Mouse (Mus musculus): Measurements from ENCODE around the gene Ppp6r2.

DNA sequence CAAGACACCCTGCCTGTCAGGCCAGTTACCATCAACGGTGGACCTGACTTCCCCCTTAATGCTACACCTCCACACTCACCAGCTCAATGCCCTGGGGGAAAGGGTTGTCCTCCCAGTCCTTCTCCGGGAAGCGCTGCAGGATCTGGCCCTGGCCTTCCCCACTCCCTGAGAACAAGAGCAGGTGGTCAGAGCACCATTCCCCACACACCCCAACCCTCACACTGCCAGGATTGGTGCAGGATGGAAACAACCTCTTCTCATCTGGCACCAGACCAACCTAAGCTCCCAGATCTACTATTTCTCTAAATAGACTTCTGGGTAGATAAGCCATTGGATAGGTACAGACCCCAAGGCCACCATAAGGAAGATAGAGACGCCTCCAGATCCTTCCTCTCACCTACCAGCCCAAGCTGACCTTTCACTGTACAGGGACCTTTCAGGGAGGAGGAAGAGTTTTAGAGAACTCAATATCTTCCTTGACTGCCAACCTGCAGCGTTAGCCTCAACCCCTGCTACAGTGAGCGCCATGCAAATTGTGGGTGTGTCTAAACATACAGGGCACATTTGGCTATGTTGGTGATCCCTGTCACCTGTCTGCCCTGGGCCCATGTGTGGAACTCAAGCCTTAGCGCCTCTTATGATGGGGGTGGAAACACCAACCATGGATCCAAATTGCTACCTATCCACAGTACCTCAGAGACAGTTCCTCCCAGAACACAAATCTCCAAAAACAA is 97.2 kb downstream of the Ppp6r2 start:
- TF ChIP-seq EP300 (IDR thresholded peaks at IDR 0.05; ENCODE audit: low read depth), result no peak
- TF ChIP-seq CTCF (IDR thresholded peaks at IDR 0.05; ENCODE audit: low read depth), result no peak

Measured in liver, embryonic 14.5 days (tissue).